Mouse (Mus musculus) myocyte (in vitro differentiated cells): ENCODE measurements around the gene Ipmk.

ENCODE experiments used
- E2F4 ChIP-seq: IDR thresholded peaks from one replicate; pipeline ENCODE4 v1.6.1; 2011; ENCODE audit warnings: mild to moderate bottlenecking, control low read depth, moderate library complexity; ENCODE audit not compliant: insufficient read depth
- MAX ChIP-seq: IDR thresholded peaks from one replicate; pipeline ENCODE4 v1.6.1; 2011; ENCODE audit warnings: low read depth, mild to moderate bottlenecking, control low read depth
- MYOD1 ChIP-seq, 3 experiments: IDR thresholded peaks; one replicate each; pipeline ENCODE4 v1.6.1; 2011; ENCODE audit warnings: control low read depth in 2 of 3, low read depth in 2 of 3, mild to moderate bottlenecking in 2 of 3, moderate library complexity in 1 of 3; ENCODE audit not compliant: insufficient read length in 2 of 3, control insufficient read depth in 1 of 3
- MYOG ChIP-seq, 3 experiments: IDR thresholded peaks; one replicate each; pipeline ENCODE4 v1.6.1; 2011; ENCODE audit warnings: control low read depth in 2 of 3, low read depth in 2 of 3, mild to moderate bottlenecking in 2 of 3; ENCODE audit not compliant: insufficient read length in 2 of 3, control insufficient read depth in 1 of 3, insufficient read depth in 1 of 3
- POLR2A ChIP-seq: IDR thresholded peaks from one replicate; pipeline ENCODE4 v1.6.1; 2011; ENCODE audit warnings: low read depth, mild to moderate bottlenecking, control low read depth, moderate library complexity; ENCODE audit not compliant: insufficient read length
- POLR2AphosphoS2 ChIP-seq: IDR thresholded peaks from one replicate; pipeline ENCODE4 v1.6.1; 2011; ENCODE audit warnings: low read depth, control low read depth; ENCODE audit not compliant: insufficient read length
- SRF ChIP-seq: IDR thresholded peaks from one replicate; pipeline ENCODE4 v1.6.1; 2011; ENCODE audit warnings: low read depth; ENCODE audit not compliant: control insufficient read depth, insufficient read length
- TCF12 ChIP-seq: IDR thresholded peaks from one replicate; pipeline ENCODE4 v1.6.1; 2011; ENCODE audit warnings: mild to moderate bottlenecking, control low read depth; ENCODE audit not compliant: poor library complexity, insufficient read depth, severe bottlenecking
- USF1 ChIP-seq: IDR thresholded peaks from one replicate; pipeline ENCODE4 v1.6.1; 2011; ENCODE audit warnings: low read depth, mild to moderate bottlenecking, control low read depth, moderate library complexity

DNA sequence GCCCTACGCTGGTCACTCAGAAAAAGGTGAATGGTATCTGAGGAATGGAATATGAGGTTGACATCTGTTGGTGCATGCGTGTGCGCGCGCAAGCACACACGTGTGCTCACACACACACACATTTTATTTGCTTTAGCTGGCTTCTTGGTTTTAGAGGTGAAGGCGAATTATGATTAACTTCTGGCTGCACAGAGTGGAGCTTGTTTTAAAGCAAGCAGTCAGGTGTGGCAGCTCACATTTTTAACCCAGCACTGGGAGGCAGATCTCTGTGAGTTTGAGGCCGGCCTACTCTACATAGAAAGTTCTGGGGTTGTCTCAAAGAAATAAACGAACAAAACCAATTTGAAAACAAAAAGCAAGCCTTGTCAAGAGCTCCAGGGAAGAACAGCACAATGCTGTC is 6.3 kb upstream of the Ipmk start:
- TF ChIP-seq POLR2A = no peak
- no peak for TF ChIP-seq MYOG (IDR thresholded peaks at IDR 0.05; ENCODE audit: control insufficient read depth in 1 of 3, insufficient read depth in 1 of 3, insufficient read length in 2 of 3, low read depth in 2 of 3)
- no peak for TF ChIP-seq POLR2AphosphoS2
- TF ChIP-seq USF1 = no peak
- no peak for TF ChIP-seq E2F4
- TF ChIP-seq TCF12 = no peak
- no peak for TF ChIP-seq MYOD1 (IDR thresholded peaks at IDR 0.05; ENCODE audit: control insufficient read depth in 1 of 3, insufficient read length in 2 of 3, low read depth in 2 of 3)
- no peak for TF ChIP-seq SRF
- no peak for TF ChIP-seq MAX
